Mouse (Mus musculus) cerebellum, postnatal 36 days (tissue): ENCODE results near the gene Zbed6.
"Not testable (repeated sequence)": the region's sequence is repeated elsewhere in the genome, so short reads cannot be mapped to it uniquely, and the experiment has no call there.

Experiments
- DNase-seq, 2 experiments: peaks; one replicate each; pipeline ENCODE4 v3.0.0; 2021 to 2022; ENCODE audit warnings: mixed read lengths in 2 of 2

Gene Zbed6

DNA sequence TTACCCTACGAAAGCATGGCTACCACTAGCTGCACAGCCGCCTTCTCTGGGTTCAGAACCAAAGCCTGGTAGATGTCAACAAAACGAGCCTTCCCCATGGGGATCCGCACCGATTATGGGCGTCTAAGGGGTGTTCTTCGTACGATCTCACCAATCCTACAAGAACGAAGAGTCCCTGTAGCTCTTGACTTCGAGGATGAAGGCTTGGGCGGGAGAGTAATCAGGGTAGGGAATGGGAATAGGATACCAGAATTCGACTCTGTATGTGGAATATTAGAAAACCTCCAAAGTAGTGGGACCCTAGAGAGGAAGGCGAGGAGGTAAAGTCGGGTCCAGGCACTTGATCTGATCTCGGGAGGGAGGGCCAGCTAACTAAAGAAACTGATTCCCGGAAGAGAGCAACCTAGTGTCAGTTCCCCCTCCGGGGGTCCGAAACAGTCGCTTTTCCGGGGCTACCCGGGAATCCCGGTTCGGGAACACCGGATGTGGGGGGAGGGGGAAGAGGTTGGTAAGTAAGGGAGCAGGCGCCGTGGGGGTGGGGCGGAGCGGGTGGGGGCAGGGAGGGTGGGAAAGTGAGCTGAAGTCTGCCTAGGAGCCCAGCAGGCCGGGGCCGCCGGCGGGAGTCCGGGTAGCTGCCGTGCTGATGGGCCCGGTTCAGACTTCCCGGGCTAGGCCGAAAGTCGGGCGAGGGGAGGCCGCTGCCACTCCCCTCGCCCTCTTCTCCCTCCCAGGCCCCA, at the start of gene Zbed6:
Zbed6 (minus strand) TSS at position 420 of the 737 bp plus-strand sequence.
- DNase-seq, result peak; percentile 47 to 57

- DNase-seq, result no peak
These were observed 48.6 kb upstream of the Zbed6 start for GRCm38 (mm10) chr1:133709292-133709691.

DNA sequence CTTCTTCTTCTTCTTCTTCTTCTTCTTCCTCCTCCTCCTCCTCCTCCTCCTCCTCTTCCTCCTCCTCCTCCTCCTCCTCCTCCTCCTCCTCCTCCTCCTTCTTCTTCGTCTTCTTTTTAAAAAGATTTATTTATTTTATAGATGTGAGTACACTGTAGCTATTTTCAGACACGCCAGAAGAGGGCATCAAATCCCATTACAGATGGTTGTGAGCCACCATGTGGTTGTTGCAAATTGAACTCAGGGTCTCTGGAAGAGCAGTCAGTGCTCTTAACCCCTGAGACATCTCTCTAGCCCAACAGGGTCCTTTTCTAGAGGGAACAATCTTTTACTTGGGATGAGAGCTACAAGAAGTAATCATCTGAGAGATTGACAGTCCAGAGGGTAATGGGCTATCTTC, 41.1 kb upstream of the Zbed6 start:
- DNase-seq, result not testable (repeated sequence)

GRCm38 (mm10) chr1:133697935-133698620, 37.4 kb upstream of the Zbed6 start:
- DNase-seq, result no peak

DNA sequence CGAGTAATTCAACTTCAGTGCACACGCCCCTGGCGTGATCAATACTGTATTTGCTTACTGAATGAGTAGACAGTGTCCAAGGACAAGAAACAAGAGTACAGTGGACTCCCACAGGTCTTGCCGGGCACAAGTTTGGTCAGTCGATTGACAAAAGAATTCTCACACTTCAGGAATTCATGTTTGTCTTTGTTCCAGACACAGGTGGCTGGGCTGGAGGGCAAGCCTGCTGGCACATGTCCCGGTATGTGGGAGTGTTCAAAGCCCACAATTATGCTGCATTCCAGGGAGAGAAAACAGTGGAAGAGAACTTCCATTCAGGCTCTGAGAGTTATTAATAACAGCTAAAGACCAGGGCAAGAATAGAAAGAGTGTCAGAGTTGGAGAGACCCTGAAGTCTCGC, 35.2 kb upstream of the Zbed6 start:
- no peak for DNase-seq

GRCm38 (mm10) chr1:133694876-133695275, 34.2 kb upstream of the Zbed6 start:
- no peak for DNase-seq

- no peak for DNase-seq
These were observed 33.6 kb upstream of the Zbed6 start for GRCm38 (mm10) chr1:133694301-133694700.

GRCm38 (mm10) chr1:133693536-133694114, 32.9 kb upstream of the Zbed6 start:
- no peak for DNase-seq

- DNase-seq, result no peak
These were observed 31.5 kb upstream of the Zbed6 start for GRCm38 (mm10) chr1:133692195-133692594.

GRCm38 (mm10) chr1:133691046-133691445, 30.4 kb upstream of the Zbed6 start:
- no peak for DNase-seq

DNA sequence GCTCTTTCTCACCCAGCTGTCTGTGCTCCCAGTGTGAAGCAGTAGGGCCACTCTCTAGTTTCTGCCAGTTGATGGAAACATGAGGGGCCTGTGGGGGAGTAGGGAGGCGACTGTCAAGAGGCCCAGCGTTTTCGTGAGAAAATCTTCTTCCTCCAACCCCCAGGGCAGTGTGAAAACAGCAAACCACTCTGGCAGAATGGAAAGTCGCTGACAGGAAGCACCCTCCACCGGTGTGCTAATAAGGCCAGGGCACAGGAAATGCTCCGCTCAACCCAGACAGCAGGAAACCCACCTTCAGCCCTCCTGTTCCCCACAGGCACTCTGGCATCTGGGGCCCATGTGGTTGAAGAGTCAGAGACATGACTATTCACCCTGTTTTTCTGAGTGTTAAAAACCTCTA, 29.2 kb upstream of the Zbed6 start, which contains the start of gene Lax1:
Lax1 (minus strand) TSS at position 212 of the 400 bp plus-strand sequence.
- no peak for DNase-seq

DNA sequence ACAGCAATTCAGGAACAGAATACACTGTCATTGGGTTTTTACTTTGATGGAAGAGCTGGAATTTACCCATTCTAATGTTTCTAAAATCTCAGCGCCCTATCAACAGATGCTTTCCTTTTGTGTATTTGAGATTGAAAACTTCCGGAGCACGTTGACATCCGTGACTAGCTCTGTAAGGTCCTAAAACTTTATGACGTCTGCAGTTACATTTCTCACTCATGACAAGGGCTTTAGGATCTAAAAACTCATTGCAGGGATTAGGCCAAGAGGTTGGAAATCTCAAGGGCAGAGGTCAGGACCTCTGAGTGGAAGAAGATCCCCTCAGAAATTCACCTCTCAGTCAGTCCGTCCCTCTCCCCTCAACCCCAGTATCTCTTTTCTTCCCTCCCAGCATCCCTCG, 27.6 kb upstream of the Zbed6 start:
- DNase-seq, result no peak

GRCm38 (mm10) chr1:133685749-133686519, 25.2 kb upstream of the Zbed6 start:
- DNase-seq, result no peak

DNA sequence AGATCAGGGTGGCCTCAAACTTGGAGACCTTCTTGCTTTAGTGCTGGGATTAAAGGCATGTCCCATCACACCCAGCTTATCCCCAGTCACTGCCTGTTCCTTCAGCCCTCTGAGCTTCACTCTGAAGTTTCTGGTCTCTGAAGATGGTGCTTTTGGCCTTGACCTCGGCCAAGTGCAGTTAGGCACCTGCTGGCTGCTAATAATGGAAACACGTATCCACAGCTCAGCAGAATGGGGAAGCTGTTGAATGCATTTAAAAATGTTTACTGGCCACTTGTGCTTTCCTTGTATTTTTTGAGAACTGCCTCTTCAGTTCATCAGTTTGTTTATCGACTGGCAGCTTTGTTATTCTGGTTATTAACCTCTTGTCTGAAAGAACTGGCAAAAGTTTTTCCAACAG, 11.1 kb upstream of the Zbed6 start:
- DNase-seq, result no peak

DNA sequence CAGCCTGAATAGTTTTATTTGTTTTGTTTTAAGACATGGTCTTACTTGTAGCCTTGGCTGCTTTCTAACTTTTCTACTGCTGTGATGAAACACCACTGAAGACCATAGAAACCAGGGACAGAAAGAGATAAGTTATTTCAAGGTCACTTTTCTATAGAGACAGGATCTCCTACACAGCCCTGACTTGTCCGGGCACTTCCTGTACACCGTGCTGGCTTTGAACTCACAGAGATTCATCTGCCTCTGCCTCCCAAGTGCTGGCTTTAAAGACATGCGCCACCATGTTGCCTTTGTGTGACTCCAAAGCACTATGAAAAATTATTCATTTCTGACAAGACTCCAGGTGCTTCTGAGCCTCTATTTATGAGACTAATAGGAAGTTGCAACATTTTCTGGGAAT, 10.6 kb upstream of the Zbed6 start:
- no peak for DNase-seq

DNA sequence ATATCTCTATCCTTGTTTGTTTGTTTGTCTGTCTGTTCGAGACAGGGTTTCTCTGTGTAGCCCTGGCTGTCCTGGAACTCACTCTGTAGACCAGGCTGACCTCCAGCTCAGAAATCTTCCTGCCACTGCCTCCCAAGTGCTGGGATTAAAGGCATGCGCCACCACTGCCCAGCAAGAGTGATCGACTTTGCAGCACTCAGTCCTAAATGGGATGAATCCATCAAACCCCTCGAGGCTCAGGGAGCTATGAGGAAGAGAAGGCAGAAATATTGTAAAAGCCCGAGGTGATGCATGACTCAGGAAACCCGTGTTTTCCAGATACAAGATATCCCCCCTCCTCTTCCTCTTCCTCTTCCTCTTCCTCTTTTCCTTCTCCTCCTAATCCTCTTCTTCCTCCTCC, 10.1 kb upstream of the Zbed6 start:
- no peak for DNase-seq

- DNase-seq, result no peak
These were observed 9.5 kb upstream of the Zbed6 start for GRCm38 (mm10) chr1:133670190-133670589.

- no peak for DNase-seq
These were observed 7.9 kb upstream of the Zbed6 start for GRCm38 (mm10) chr1:133668618-133669017.

- DNase-seq, result no peak
These were observed 7.0 kb upstream of the Zbed6 start for GRCm38 (mm10) chr1:133667721-133668120.

- DNase-seq, result not testable (repeated sequence)
These were observed 5.0 kb upstream of the Zbed6 start for GRCm38 (mm10) chr1:133665713-133666112.

DNA sequence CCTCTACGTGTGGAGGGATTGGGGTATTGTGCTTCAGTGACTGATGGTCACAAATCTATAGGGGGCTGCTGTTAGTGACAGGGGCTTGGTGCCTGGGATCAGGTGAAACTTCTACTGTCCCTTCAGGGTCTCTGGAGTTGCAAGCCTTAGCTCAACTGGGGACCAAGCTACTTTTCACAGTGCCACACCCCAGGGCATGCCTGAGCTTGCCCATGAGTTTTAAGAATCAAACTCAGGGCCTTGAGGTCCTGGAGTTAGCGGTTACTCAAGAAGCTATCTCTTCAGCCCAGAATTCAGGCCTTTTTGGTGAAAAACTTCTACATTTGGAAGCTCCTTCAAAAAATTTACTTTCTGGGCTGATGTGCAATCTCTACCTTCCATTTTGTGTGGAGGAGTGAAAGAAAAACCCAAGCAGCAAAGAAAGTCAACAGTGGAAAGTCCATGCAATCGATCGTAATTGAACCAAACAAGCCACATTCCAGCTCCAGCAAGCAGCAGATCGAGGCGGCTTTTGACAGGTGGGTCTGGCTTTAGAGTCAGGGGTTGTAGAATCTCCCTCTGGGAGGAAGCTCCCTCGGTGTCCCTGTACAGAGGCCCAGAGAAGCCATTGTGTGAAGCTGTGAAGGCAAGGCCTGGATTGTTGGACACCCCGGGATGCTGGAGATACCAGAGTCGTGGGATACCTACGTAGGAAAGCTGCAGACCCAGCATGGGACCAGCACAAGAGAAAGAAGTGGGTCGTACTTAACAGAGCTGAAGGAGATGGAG, 3.7 kb upstream of the Zbed6 start:
- DNase-seq, result no peak

- no peak for DNase-seq
These were observed 2.7 kb upstream of the Zbed6 start for GRCm38 (mm10) chr1:133663427-133663826.
